Mouse (Mus musculus) cerebellum, postnatal 25 days (tissue): ENCODE results near the gene Alkbh1.

Source experiments
- DNase-seq, 2 experiments: peaks; one replicate each; pipeline ENCODE4 v3.0.0; 2021; ENCODE audit warnings: mixed read lengths in 2 of 2

Alkbh1 gene

GRCm38 (mm10) chr12:87418921-87419320 lies 24.9 kb downstream of the Alkbh1 start:
- DNase-seq = no peak

GRCm38 (mm10) chr12:87416690-87417089 lies 27.1 kb downstream of the Alkbh1 start:
- DNase-seq = peak; percentile 39 to 68

DNA sequence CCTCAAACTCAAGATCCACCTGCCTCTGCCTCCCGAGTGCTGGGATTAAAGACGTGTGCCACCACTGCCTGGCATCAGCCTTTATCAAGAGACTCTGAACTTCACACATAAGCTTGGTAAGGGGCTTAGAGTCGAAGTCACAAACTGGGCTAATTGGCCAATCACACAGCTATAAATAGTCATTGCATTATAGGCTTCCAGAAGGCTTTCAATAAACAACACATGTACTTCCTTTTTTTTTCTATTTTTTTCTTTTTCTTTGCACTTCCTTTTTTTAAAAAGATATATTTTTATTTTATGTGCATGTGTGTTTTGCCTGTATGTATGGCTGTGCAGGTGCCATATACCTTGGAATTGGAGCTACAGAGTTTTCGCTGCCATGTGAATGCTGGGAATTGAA lies 28.5 kb downstream of the Alkbh1 start:
- no peak for DNase-seq

- peak; percentile 69 to 84 for DNase-seq
These were observed 30.5 kb downstream of the Alkbh1 start for GRCm38 (mm10) chr12:87413179-87413790.

DNA sequence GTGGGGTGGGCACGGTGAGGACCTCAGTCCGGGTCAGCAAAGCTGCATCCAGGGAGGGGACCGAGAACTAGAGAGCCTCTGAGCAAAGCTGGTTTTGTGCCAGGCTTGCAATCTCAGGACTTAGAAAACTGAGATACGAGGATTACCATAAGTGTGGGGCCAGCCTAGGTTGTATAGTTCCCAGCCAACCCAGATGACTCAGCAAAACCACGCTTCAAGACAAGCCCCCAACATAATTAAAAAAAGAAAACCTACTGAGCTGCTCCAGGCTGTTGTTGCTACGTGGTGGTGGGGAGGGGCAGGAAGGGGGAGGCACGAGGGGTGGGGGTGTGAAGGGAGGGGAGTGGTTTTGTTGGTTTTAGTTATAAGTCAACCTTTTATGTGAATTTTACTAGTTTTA lies 32.8 kb downstream of the Alkbh1 start:
- DNase-seq = no peak

DNA sequence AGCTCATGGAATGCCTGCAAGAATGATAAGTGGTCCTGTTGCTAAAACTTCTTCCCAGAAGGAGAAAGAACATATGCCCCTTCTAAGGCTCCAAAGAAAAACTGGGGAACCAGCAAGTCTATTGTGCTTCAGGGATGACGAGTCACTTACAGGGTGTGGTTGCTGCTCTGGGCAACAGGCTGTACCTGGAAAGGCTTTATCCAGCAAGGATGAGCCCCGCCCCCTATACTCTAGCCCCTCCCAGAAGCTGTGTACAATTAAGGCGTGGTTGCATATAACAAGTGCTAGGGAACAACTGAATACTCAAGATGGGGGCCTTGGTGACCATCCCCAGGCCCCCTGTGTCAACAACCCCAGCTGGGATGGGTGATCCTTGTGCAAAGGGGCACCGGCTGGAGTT lies 34.7 kb downstream of the Alkbh1 start:
- DNase-seq = no peak

GRCm38 (mm10) chr12:87407869-87408605 lies 35.8 kb downstream of the Alkbh1 start:
- no peak for DNase-seq

DNA sequence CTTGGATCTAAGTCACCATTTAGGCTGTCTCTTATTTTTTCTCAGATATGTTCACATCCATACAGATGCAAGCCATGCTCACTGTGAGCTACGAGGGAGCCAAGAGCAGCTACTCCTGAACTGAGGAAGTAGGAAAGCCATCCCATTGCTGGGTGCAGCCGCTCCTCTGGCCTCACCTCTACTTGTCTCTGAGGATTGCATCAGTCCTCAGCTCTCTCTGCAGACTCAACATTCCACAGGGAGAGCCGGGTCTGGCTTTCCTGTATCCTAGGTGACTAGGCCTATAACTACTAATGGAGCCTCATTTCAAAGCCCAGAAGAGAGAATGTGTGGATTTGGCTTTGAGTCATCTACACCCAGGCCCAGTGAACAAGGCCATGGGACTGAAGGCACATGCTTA lies 38.1 kb downstream of the Alkbh1 start:
- no peak for DNase-seq

DNA sequence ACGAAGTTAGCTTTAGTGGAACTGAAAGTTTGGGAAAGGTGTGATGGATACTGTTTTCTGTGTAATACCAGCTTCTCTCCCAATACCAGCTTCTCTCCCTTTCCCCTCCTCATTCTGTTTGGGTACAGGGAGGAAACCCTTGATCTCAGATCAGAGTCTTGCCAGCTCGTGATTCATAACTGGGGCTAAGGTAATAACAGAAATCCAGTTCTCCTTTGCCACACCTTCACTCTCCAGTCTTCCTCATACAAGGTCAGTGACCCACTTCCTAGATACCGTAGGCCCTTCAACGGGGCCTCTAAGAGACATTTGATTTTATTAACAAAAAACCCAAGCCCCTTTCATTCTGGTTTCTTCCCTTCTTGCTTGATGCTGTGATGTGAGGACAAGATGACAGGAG lies 38.7 kb downstream of the Alkbh1 start:
- no peak for DNase-seq

DNA sequence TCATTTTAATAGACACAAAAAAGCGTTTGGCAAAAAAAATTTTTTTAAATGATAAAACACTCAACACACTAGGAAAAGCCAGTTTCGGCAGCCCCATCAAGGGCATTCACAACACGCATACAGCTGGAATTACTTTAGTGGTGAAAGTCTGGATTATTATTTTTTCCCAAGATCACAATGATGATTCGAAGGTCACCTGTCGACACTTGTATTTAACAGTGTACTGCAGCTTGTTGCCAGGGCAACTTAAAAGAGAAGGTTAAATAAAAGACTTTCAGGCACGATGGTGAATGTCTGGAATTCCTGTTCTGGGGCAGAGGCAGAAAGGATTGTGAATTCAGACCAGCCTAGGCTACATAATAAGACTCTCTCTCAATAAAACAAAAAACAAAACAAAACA lies 41.9 kb downstream of the Alkbh1 start:
- DNase-seq = no peak

DNA sequence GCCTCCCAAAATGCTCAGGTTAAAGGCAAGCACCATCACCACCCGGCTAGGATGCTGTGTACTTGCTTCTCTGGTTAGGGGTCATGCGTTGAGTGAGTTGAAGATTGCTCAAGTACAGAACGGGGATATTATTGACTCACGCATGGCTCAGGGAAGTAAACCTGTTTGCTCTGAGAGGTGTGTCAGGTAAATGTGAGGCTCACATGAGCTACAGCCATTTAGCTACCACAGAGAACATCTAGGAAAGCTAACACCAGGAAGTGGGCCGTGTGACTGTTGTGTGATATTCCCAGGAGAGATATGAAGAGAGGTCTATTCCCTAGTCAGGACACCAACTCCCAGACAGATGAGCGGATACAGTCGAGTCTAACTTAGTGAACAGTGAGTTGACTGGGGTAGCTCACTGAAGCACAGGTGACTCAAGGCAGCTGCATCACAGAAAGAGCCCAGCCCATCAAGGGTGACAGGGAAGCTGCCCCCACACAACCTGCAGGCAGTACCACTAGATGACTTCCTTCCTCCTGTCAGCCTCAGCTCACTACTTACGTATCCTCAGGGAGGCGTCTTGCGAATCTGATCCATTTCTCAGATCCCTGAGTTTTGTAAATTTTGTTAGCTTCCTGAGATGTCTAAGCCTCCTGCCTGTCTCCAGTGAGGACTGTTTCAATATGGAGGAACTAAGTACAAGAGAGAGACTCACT lies 44.5 kb downstream of the Alkbh1 start:
- no peak for DNase-seq

- no peak for DNase-seq
These were observed 45.9 kb downstream of the Alkbh1 start for GRCm38 (mm10) chr12:87397811-87398417.

GRCm38 (mm10) chr12:87397126-87397525 lies 46.7 kb downstream of the Alkbh1 start:
- DNase-seq = no peak

GRCm38 (mm10) chr12:87394316-87394715 lies 49.5 kb downstream of the Alkbh1 start:
- DNase-seq = no peak

DNA sequence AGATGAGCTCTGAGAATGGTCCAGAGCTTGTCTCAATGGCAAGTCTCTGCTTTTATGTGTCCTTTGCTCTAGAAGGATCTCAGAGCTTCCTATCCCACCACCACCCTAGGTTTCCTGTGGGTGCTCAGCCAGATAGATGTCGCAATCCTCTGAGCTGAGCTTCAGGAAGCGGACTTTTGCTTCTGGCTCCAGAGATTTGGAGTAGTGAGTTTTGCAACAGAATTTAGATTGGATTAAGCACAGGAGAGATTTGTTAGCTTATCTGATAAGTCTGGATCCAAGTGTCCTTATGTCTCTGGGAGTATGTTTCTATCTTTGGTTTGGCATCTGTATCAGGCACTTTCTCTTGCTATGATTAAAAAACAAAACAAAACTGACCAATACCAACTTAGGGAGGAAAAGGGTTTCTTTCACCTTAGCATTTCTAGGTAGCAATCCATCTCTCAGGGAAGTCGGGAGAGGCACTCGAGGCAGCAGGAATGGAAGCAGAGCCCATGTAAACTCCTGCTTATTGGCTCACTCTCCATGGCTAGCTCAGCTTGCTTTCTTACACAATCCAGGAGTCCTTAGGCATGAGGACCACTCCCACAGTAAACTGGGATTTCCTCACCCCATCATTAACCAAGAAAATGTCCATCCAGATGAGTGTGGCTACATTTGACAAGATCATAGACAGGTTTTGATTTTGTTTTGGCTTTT lies 50.2 kb downstream of the Alkbh1 start:
- no peak for DNase-seq

DNA sequence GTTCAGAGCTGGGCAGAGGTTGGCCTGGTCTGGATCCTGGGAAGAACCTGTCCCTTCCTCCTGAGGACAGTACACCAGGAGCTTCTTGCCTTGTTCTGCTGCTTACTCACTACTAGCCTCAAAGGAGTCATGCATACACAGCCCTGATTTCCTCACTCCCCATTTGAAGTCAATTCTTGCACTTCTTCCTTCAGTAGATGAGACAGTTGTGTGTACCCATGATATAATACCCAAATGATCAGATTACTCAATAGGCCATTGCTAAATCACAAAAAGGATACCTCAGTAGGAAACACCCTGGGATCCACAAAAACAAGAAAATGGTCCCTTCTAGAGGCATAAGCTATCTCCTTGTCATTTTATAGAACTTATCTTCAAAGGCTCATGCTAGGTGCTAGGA lies 52.5 kb downstream of the Alkbh1 start:
- no peak for DNase-seq

DNA sequence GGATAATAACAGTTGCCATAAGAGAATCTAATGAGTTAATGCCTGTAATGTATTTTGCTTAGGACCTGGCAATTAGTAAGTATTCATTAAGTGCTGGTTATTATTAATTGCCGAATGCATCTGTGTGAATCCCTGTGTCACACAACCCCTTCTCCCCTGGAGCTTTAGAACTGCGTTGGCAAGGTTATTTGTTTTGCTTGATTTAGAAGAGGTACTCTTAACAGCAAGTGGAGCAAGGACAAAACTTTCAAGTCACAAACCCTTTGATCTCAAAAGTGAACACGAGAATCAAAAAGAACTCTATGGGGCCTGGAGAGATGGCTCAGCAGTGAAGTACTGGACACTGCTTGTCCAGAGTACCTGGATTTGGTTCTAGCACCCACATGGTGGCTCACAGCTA lies 54.6 kb downstream of the Alkbh1 start:
- DNase-seq = no peak

DNA sequence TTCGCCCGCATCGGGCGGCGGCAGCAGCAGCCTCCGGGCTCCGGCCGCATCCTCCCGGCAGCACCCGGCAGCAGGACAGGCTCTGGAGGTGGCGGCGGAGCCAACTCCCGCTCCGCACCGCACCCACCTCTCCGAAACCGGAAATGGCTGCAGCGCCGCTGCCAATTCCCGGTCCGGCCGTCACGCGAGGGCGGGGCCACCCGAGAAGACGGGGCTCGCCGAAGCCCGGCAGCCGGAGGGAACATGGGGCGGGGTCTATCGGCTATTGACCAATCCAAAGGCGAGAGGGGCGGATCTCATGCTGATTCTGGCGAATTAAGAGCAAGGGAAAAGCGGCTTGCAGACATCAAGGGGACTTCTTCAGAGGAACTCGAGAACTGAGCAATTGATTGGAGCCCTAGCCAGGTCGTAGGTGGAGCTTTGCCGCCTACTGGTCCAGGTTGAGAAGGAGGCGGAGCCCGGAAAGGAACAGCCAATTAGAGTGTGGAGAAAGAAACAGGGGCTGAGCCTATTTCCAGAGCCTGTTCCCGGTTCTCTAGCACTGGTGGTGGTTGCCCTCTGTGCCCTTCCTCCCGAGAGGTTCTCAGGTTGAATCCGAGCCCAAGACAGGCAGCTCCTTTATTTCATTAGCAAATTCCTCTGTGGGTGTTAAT lies 55.6 kb downstream of the Alkbh1 start, which contains the start of gene Sptlc2:
Sptlc2 (minus strand) TSS at position 234 of the 653 bp plus-strand sequence.
- peak; percentile 99 for DNase-seq

DNA sequence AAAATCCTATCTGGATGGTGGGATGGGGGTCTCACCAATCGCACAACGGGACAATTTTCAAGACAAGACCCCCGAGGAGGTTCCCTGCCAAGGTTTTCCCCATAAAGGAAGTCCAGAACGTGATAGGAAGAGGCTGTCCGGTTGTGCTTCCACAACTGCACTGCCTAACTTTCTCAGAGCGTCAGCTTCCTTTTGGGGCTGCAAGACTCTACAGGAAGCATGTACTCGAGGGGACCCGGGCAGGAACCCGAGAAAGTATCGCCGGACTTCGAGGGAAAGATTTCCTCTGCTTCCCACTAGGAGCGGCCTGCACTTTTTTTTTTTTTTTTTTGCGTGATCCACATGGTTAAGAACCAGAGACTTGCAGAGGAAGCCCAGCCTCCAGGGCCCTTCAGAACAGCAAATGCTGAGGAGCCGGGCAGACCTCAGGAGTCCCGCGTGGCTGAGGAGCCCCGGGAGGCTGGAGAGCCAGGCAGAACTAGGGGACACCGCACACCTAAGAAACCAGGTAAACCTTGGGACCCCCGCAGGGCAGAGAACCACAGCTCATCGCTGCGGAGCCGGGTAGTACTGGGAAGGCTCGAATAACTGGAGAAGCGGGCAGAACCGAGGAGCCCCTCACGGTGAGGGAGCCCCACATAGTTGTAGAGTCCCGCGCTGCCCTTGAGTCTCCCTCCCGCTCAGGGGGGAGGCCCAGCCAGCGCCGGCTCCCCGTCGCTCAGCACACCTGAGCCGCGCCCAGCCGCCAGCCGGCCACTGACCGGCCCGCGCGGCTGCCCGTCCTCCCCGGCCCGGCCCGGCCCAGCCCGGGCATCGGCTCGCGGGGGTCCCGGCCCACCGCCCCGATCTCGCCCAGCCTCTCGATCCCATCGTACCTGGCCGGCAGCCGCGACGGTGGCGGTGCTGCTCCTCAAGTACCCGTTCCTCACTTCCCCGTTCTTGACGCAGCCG lies 56.4 kb downstream of the Alkbh1 start:
- DNase-seq = peak; percentile 54 to 61

DNA sequence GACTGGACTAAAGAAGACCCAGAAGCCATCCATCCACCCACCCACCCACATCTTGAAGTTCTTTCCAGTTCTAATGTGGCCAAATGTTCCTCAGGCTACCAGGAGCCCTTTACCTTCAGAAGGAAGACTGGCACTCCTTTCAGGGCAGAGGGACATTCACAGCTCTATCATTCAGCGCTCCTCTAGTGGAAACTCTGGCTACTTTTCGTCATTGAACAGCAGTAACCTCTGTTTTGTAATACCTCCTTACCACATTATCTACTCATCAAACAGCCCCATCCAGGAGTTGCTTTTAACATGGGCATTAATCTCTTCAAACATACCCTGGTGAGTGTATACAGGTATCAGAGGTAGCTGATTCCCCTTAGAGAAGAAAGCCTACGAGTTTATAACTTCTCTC lies 58.8 kb downstream of the Alkbh1 start:
- DNase-seq = no peak

DNA sequence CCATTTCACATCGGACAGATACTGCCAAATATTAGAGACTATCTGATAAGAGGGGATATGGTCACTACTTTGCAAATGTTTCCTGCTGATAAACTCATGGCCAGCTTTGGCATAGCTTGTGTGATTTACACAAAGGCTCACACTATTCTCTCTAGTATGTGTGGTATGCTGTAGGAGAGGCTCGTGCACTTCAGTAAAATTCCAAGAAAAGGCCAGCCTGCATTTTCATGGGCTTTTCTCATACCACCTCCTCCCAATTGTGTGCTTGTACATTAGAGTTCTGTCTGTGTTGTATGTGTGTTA lies 62.5 kb downstream of the Alkbh1 start:
- no peak for DNase-seq
